Mouse (Mus musculus) kidney, adult 11 months (tissue): ENCODE results near the gene Tnfrsf11a.
"Not testable (repeated sequence)": the region's sequence is repeated elsewhere in the genome, so short reads cannot be mapped to it uniquely, and the experiment has no call there.

Experiments
- DNase-seq: peaks from one replicate; pipeline ENCODE4 v3.0.0; 2022

The Tnfrsf11a gene

DNA sequence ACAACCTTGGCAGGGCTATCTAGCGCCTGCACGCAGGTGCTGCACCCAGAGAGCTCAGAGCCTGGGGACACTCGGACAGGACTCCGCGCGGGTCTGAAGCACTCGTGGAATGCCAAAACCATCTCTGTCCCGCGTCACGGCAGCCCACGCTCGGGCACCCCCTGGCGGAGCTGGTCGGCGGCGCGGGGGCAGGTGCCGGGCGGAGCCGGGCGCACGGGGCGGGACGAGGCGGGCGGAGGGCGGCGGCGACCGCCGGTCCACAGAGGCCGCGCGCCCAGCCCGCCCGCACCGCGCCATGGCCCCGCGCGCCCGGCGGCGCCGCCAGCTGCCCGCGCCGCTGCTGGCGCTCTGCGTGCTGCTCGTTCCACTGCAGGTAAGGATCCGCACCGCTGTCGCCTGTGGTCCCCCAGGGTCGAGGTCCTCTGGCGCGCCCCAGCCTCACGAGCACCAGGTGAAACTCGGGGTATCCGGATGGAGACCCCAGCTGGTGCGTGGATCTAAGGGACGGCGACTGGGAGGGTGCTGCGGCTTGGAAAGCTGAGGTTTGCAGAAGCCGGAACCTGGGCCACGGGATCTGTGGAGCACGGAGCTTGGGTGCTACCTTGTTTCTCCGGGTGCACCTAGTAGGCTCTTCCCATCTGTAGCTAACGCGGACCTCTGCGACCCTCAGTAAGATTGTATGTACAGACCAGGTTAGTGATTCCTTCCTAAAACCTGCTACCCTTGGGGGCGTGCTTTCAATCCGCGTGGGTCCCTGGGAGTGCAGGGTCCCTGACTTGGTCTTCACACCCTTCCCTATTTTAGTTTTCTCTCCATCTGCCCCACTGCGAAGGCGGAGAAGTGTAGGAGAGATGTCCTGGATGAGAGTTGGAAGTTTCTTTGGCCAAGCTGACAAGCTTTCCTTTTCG, at the start of gene Tnfrsf11a:
Tnfrsf11a (plus strand) TSS at position 262 of the 908 bp plus-strand sequence.
- DNase-seq, result peak; percentile 45

DNA sequence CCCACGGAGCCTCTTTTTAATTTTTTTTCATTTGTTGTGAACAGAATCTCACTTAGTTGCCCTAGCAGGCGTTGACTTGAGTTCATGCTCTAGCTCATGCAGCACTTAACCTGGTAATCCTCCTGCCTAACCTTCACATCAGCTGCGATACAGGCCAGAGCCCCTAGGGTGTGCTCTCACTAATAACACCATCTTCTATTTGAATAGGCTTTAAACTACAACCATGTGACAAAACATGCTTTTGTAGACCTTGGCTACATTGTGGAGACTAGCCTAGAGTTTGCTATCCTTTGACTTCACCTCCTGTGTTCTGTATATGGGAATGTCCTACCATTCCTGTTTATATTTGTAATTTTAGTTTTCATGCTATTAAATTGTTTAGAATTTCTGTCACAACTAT, 45.2 kb upstream of the Tnfrsf11a start:
- DNase-seq, result no peak

DNA sequence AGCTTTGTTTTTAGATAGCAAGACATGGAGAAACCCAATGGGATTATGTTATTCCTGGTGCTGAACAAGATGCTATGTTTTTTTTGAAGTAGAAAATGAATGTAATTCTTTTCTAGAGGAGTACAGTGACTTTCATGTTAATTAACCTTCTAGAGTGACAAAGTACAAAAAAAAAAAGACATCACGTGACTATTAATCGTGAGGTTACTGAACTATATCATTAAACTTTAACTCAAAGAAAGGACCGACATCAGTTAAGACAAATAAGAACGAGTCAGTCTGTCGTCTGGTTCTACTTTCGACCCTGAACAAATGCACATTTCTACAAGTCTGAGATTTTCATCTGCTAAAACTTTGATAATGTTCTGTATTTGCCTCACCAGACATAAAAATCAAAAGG, 42.2 kb upstream of the Tnfrsf11a start:
- DNase-seq, result no peak

DNA sequence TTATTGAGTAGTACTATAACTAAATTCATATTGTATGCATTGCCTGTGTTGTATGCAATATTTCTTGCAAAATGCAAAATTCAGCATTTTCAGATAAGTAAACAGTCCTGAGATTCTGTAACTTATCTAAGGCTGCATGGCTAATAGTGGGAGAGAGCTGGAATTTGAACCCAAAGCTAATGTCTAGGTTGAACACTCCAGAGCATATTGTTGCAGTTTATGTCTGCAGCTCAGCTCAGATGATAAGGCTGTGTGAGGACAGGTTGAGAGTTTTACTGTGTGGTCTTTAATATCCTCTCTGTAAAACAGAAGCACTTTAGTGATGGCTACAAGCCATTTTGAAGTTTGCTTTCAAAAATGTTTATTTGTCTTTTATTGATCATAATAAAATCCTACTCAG, 41.0 kb upstream of the Tnfrsf11a start:
- no peak for DNase-seq

DNA sequence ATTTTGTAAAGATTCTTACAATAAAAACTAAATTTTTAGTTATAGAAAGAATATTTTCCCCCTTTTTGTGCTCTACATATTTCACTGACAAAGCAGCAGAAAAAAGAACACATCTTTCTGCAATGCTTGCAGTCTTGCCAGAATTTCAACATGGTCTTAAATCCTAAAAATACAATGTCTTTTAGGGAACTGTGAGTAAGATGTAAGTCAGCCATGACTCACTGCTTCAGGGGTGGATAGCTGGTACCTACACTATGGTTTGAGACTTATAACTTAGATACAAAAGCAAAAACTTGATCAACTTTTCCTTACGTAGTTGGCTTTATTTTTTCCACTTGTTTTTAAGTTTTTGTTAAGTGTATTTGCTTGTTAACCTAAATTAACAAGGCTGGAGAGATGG, 38.0 kb upstream of the Tnfrsf11a start:
- DNase-seq, result no peak

DNA sequence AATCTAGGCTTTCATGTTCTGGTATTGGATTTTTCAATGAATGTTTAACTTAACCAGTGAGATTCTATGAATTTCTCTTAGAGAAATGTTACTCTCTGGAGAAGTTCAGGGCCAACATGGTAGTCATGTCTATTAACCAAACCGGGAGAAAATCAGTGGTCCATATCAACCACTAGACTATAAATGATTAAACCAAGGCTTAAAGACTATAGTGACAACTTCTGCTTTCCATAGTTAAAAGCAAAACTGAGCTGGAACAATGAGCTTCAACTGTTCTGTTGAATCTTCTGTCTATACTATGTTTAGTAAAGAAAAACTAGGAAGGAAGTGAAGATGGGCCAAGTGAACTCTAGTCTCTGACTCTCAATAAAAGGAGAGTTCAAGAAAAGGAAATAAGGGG, 34.1 kb upstream of the Tnfrsf11a start:
- DNase-seq, result no peak

DNA sequence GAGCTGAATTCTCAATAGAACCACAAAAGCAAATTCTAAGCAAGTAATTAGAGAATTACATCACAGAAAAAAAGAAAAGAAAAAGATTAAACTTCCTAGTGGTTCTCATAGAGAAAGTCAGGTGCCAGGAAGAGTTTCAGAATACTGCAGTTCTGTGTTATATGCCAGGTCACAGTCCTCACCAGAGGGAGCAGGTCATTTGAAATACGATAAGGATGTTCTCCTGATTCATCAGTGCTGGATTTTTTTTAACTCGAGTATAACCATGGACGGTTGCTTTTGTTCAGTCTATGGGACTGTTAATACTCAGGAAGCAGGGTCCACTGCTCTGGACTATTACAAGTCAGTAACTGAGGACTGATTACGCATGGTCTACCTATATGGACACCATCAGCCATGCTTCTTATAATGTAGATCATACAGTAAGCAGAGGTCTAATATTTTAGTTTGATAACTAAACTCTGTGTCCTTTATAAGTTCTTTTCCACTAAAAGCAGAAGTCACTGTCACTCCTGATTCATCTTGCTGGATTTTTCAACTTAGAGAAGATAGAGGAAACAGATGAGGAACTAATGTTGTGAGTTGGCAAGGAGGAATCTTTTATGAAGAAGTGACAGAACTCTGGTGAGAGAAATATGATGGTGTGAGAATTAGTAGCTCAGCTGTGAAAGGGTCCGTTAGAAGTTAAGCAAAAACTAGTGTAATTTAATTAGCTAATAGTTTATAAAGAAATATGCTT, 33.5 kb upstream of the Tnfrsf11a start:
- no peak for DNase-seq

DNA sequence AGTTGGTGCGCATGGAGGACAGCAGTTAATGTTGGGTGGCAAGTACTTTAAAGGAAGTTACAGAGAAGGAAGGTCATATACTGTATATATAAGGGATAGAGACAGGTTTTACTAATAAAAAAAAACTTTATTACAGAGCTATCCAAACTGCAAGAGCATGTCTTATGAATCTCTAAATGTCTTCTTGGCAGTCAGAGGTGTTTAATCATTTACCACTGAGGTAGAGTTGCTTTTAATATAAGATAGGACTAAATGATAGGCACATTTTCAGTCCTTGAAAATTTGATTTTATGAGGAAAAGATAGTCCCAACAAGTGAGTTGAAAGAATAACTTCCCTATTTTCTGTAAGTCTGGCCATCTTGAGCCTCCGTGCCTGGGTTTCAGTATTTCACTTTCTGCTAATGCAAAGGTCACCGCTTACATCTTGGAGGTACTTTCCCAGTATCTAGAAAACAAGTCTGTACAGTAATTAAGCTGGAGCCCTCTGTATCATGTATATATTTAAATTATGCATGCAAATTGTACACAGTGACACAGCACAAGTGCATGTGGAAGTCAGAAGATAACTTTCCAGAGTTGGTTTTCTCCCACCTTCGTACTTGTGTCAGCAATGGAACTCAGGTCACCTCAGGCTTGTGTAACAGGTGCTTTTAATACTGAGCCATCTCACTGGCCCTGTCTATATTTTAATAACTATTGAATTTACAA, 32.3 kb upstream of the Tnfrsf11a start:
- no peak for DNase-seq

DNA sequence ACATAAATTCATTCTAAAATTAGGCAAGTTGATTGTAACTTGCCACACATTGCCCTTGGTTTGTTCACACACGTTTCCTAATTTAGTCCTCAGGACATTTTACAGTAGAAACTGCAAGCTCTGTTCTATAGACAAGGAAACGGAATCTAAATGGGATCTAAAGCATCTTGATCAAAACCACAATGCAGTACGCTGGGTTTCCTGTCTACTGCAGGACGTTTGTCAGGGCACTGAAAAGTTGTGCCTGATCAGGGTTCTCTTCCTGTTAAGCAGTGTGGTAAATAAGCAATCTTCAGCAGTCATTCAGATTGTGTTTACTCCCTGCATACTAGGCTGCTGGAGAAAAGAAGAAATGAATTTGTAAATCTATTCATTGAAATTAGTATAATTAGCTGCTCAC, 28.3 kb upstream of the Tnfrsf11a start:
- DNase-seq, result no peak

DNA sequence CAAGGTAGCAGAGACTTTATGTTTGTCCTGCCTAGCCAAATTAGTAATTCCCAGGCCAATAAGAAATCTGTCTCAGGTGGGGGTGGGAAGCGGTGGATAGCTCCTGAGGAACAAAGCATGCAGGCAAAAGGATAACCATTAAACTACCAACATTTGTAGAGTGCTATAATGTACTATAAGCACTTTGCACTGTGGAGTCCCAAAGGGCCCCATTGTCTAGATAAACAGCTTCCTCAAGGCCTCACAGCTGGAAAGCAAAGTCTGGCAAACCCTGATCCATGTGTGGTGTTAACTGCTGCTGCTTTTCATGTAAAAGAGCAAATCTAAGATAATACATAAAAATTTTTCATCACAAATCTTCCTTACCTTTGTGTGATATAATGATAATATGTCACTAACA, 27.6 kb upstream of the Tnfrsf11a start:
- DNase-seq, result no peak

DNA sequence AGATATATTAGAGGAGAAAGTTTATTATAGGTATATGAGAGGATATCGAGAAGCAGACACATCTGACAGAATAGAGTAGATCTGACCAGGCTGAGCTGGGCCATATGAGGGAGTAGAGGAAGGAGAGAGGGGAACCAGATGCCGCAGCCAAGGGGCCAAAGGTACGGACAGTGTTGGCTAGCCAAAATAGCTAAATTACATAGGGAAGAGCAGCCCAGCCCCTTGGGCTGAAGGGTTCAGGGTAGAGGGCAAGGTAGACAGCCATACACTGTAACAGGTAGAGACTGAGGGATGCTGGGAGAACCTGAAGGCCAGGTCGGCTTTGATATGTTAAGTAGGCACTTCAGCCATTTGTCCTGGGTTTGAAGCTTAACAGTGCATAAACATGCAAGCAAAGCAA, 21.7 kb upstream of the Tnfrsf11a start:
- no peak for DNase-seq

DNA sequence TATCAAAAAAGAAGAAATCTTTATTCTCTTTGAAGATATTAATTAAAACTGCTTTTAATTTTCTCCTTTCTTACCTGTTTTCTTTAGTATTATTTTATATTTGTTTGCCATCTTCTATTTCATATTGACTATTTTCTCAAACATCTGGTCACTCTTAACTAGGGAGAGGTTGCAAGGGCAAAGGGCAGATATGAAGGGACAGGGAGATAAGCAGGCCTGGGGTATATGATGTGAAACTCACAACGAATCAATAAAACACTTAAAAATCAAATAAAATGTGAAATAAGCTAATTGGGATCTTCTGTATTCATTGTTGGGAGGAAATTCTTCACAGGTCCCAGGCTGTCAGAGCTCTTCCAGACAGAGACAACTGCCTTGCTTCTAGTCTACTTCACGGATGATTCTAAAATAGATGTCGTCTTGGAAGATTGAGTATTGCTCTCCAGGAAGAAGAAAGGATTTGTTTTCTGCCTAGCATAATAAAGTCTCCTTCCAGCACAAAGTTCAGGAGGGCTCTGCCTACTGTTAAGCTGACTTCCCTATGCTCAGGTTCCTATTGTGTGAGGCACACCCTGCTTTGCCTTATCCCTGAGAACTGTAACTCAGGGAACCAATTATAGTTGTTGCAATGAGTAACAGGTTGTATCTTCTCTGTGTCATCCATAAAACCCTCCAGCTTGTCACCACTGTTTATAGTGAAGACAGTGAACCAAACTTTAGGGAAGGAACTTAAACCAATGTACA, 20.9 kb upstream of the Tnfrsf11a start:
- DNase-seq, result no peak

DNA sequence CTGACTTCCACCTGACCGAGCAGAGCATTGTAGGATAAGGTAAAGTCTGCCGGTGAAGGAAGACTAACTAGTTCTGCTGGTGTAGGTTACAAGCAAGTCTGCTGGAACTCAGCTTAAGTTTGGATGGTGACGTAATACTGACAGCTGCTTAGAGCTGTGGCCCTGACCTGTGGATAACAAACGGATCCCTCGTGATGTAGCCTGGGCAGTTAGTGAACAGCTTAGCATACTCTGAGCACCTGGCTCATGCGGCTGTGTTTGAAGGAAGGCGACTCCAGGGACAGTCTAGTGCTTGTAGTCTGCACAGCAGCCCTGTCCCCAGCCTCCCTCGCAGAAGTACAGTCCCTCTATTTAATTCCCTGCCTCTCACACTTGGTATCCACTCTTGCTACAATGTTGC, 14.9 kb upstream of the Tnfrsf11a start:
- DNase-seq, result no peak

DNA sequence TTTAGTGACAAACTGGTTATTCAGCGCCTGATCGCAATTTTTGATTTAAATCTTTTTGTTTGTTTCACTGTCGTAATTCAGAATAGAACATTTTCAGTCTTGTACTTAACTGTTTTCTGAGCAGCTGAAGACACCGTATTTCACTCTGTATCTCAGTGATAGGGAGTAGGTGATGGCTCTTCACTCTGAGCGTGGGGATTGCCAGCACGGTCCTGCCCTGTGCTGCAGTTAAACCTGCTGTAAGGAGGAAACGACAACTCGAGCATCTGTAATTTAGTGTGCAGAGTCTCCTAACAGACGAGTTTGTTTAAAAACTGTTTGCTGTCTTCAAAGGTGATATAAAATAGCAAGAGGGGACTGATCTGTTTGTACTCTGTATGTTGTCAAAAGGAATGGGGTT, 14.4 kb upstream of the Tnfrsf11a start:
- DNase-seq, result not testable (repeated sequence)

DNA sequence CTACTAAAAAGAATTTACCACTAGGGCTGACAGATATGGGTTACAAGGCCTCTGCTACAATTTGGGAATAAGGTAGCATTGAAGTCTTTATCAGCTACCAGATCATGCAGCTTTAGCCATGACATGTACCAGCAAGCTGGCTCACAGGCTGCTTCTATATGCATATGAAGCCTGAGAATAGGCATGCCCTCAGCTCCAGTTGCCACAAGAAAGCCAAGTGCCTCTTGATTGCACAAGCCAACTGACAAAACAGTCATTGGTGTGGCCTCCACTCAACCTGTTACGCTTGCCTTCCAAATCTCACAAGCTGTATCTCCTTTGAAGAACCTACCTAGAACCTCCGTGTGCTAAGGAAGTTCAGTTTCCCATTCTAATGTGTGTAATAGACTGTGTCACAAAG, 12.1 kb upstream of the Tnfrsf11a start:
- no peak for DNase-seq

DNA sequence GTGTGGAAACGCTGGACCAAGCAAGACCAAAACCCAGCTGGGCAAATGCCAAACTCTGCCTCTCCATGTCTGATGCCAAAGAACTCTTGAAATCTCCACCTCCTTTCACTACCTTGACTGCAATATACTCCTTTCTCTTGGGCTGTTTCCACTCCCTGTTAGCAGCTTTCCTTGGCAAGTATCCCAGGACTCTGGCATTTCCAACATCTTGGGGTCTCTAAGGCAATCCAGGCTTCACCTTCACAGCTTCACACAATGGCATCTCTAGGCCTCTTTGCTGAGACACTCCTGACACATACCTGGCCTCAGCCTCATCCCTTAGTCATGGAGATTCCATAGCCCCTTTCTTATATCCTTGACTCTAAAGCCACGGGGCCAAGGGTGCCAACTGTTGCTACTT, 9.8 kb upstream of the Tnfrsf11a start:
- no peak for DNase-seq

DNA sequence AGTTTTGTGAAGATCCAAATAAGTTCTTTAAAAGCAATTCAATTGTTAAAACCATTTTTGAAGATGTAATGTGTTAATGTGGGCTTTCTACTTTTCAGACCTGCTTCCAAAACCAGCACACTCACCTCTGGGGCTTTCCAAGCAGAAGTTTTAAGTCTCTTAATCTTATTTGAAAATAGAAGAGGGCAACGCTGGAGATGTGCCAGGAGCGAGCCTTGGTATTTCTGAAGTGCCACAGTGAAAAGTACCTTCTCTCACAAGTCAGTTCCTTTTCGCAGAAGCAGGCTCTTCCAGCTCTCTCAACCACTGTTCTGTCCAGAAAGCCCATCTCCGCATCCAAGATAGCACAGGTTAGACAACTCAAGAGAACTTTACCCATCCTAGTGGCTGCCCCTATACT, 4.1 kb upstream of the Tnfrsf11a start:
- DNase-seq, result no peak

DNA sequence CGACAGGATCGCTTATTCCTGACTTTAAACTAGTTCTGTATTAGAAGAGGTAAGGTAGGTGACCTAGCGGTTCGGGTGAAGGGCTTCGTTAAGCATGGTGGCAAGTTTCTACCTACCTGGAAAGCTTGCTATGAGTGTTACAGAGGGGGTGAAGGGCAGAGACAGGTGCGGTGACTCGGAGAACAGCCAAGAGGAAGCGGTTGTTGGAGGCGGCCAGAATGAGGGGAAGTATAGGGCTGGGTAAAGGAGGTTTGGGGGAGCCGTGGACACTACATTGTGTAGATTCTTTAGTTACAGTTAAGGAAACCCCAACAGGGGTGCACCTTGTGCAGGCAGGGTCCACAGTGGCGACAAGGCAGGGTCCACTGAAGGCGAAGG, 450 bp upstream of the Tnfrsf11a start:
- DNase-seq, result no peak

DNA sequence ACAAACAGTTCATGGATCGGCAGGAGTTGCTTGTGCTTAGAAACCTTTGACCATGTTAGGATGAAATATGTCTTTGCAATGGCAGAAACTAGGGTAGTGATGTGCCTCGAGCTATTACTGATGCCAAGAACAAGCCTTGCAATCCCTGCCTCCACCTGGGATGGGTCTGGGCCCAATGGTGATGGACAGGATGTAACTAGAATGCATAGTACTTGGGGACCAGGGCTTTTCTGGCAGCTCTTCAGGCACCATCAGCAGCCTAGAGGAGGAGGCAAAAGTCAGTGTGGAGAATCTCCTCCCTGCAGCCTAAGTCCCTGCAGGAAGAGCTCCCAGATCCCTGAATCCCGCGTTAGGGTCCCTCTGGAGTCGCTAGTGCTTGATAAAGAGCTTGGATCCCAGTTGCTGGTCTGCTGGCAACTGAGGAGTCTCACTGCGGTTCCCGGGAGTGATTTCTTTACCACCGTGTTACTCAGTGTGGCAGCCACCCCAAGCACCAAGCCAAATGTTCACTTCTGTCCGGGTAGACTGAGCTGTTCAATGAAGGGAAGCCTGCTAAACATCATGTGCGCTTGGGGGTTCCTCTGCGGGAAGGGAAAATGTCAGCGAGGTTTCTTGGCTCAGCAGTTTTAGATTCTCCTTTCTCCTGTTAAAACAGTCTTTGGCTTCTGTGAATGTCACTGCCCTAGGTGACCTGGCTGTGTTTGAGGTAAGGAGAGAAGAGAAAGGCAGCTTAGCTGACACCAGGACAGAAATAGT, 1.1 kb downstream of the Tnfrsf11a start:
- DNase-seq, result no peak

DNA sequence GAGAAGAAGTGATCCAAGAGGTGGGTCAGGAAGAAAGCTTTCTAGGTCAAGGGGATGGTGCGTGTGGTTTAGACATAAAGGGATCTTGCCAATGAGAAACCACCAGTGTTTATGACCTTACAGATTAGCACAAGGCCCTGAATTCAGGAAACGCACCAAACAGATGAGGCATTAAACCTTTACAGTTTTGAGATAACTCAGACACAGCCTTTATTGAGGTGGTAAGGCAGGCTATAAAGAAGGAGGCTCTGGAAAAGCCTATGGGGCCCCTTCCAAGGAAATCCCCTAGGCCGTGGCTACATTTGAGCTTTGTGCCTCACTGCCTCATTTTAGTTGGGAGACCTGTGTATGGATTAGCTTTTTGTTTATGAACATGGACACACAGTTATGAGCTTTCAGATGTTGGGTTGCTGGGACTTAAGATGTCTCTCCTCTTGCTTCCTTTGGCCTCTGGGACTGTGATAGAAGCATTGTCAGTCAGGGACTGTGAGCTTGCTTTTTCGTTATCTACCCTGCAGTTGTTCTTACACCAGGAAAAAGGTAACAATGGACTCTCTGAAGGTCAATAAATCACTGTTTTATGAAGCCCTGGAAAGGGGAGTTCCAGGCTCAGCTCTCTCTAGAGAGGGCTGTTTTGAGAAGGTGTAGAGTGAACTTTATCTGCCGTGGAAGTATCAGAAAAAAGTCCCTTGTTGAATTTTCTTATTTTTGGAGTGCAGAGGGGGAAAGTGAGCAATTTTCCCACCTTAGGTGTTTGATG, 3.9 kb downstream of the Tnfrsf11a start:
- DNase-seq, result no peak

DNA sequence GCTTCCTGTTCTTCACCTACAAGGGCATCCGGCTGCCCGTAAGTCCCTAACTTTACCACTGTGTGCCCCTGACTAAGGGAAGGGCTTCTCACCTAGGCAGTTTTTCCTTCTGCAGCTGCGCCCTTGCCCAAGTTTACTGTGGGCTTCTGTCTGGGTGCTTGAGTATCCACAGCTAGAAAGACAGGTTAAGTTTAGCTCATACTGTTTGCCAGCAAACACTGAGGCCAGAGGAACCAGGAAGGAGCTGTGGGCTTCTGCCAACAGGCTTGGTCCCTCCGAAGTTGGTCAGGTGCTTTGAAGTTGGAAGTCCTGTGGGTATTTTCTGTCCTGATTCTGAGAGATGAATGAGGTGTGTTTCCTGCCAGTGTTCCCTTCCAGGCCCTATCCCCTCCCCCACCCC, 4.6 kb downstream of the Tnfrsf11a start:
- peak; percentile 24 for DNase-seq
